Mouse (Mus musculus) embryo, embryonic 10.5 days (tissue): ENCODE results near the gene Sdhaf2.

ENCODE experiments used
- DNase-seq: peaks from one replicate; pipeline ENCODE4 v3.0.0-alpha.2; 2015; ENCODE audit warnings: low spot score

Gene Sdhaf2

GRCm38 (mm10) chr19:10497512-10498160 is 28.3 kb downstream of the Sdhaf2 start:
- DNase-seq, result no peak

GRCm38 (mm10) chr19:10496976-10497375 is 29.0 kb downstream of the Sdhaf2 start:
- no peak for DNase-seq

DNA sequence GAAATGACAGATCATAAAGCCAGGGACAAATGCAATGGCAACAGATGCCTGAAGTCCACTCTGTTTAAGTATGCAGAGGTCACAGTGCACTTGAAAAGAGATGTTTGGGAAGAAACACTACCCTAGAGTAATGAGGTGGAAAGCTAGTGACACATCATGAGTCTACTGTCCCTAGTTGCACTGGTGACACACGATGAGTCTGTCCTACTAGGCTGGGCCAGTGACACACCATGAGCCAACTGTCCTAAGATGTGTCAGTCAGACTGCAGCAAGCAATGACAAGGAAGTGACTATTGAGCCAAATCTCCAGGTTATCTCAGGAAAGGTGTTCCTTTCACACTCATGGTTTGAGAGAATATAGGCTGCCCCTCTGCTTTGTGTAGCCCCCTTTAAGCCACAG is 30.3 kb downstream of the Sdhaf2 start:
- no peak for DNase-seq

DNA sequence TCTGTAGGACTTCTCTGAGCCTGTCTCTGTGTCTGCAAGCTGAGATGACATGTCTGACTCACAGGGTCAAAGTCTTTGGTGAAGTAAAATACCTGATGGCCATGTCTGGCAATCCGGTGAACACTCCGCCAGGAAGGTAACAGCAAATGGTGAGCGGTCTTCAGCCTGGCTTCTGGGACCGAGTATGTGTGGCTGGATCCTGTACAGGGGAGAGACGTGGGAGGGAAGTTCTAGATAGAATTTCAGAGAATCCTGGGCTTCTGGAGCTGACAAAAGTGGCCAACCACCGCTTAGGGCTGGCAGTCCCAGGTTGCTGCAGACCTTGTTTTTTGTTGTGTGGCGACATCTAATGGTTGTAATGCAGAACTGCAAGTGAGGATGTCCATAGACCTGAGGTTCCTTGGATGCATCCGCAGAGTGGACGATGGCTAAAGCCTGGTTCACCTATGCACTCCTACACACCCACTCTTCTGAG is 39.6 kb downstream of the Sdhaf2 start:
- peak; percentile 90 for DNase-seq

GRCm38 (mm10) chr19:10482703-10483102 is 43.2 kb downstream of the Sdhaf2 start, which contains the start of gene Ppp1r32:
Gene Ppp1r32 (minus strand): TSS chr19:10482928.
- peak; percentile 85 for DNase-seq

- DNase-seq, result no peak
Observed at GRCm38 (mm10) chr19:10479541-10479940, 46.4 kb downstream of the Sdhaf2 start.

DNA sequence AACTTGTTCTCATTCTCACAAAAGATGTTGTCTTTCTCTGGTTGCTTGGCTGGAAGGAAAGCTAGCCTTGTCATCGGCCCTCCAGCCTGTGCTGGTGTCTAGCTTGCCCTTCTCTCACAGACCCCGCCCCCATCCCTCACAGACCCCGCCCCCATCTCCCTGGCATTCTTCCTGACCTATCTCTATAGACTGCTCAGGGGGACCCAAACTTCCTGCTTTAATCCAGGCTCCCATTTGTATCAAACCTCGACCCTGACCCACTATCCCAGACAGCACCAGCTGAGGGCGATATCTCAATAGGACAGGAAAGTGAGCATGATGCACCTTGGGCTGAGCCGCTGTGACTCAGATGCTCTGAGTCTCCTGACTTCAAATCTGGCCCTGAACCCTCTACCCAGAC is 52.2 kb downstream of the Sdhaf2 start:
- DNase-seq, result peak; percentile 49

DNA sequence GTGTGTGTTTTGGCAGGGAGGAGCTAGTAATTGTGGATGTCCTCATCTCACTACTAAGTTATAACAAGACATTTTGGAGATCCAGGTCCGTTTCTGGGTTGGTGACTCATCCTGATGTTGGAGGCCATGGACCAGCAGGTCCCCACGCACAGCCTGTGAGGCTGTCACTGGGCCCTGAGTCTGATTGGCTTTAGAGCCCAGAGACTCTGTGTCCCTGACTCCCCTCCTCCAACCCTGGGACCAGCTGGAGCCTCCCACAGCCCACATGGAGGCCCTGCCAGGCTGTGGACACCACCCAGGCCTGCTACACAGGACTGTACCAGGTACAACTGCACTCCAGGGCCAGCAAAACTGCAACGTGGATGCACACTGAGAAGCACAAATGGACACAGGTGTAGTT is 53.0 kb downstream of the Sdhaf2 start:
- no peak for DNase-seq

DNA sequence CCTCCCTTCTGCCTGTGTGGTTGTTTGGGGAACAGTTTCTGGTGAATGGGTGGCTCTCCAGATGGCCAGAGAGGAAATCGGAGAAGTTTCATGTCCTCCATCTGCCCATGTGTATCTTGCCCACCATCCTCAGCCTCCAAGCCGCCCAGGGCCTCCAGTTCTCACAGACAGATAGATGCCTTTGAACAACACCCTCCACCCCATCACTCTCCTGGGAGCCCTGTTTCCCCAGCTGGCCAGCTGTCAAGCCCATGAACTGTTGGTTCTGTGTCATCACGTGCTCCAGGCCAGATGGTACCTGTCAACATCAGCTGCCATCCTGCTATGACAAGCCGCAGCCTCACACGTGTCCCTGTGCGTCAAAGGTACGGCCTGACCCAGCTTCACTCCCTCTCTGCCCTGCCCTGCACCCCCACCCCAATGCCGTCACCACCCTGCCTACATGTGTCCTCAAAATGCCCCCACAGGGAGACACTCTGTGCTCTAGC is 56.7 kb downstream of the Sdhaf2 start:
- no peak for DNase-seq

- peak; percentile 52 for DNase-seq
Observed at GRCm38 (mm10) chr19:10464427-10464826, 61.5 kb downstream of the Sdhaf2 start.

GRCm38 (mm10) chr19:10461584-10461983 is 64.4 kb downstream of the Sdhaf2 start:
- no peak for DNase-seq

- DNase-seq, result no peak
Observed at GRCm38 (mm10) chr19:10459907-10460306, 66.0 kb downstream of the Sdhaf2 start.

DNA sequence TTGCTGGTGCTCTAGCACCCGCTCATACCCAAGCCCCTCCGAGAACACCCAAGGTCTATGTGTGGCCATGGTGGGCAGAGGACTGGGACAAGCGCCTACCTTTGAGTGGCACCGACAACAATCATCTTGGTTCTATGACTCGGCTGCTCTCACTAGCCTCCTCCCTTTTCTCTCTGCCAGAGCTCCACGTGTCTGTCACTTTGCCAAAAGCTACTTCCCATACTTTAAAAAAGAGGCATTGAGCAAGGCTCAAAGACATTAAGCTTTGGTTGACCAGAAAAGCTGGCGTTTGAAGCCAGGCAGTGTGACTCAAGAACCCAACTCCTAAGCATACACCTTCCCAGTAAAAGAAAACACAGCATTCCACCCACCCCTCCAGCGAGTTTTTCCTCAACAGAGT is 67.8 kb downstream of the Sdhaf2 start:
- DNase-seq, result no peak

GRCm38 (mm10) chr19:10457484-10457800 is 68.5 kb downstream of the Sdhaf2 start:
- DNase-seq, result peak; percentile 94

- DNase-seq, result peak; percentile 80
Observed at GRCm38 (mm10) chr19:10456752-10457483, 69.0 kb downstream of the Sdhaf2 start, which contains the start of gene Lrrc10b. Gene Lrrc10b (minus strand): TSS chr19:10457473.

- no peak for DNase-seq
Observed at GRCm38 (mm10) chr19:10455437-10455806, 70.5 kb downstream of the Sdhaf2 start.

DNA sequence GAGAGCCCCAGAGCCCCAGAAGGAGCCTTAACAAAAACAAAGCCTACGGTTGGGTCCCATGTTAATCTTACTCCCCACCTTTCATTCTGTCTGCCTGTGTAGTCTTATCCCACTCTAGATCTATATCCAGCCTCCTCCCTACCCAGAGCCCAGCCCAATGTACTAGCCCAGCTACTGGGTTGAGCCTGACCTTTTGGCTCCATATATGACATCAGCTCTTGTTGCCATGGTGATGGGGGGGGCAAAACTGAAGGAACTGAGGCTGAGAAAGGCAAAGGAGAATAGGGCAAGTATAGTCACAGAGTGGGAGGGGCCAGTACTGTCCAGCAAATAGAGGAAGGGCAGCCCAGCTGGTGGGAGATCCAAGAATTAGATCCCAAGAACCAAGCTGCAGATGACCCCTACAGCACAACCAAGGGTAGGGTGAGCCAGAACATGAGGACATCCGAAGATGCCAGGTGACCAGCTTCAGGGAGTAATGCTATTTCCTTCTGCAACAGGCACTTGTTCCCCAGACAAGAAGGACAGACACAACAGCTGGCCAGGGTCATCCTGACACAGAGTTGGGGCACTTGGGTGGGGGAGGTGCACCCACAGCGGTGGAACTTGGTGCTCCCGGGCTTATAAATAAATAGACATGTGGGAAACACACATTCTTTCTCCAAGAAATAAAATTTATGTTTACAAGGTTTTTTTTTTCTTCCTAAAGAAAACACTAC is 71.1 kb downstream of the Sdhaf2 start:
- no peak for DNase-seq
